Mouse (Mus musculus): ENCODE measurements at regions not wholly inside any gene's neighbourhood (a gene's known extent, or its start where the extent isn't known, plus 50 kb on each side); places are given as distances from the start of the nearest gene placed in this dataset.

DNA sequence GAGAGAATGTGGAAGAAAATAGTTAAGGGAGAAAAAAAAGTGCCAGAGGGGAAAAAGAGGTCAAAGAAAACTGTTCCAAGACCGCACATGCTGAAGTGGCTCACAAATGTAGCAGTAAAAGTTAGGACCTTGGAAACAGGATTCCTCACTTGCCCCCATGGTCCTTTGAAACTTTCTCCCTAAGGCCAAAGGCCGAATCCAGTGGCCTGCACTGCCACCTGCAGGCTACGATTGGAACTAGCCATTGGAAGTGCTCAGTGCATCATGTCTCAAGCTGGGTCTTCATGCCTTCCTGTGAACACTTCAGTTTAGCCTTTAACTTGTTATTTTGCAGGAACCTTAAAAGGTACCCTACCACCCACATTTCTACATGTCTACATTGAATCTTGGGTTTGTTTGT, 56.3 kb upstream of the Mctp2 start:
- peaks cover 13% of the 10 kb centered on the region for H3K4me1 ChIP-seq
- H3K4me2 ChIP-seq (replicated peaks): no peak overlapping the region
- WGBS: 10% methylated on average over 3 of the region's 3 CpGs
- no peak overlapping the region for H3K4me3 ChIP-seq
- no peak overlapping the region for H3K9ac ChIP-seq
- H3K9me3 ChIP-seq: no peaks in the 10 kb centered on the region
- H3K27ac ChIP-seq: no peak overlapping the region
- H3K27me3 ChIP-seq: no peaks in the 10 kb centered on the region
- ATAC-seq (ENCODE audit: low FRiP score, low read depth): no peak
- no peaks in the 10 kb centered on the region for H3K36me3 ChIP-seq

DNA sequence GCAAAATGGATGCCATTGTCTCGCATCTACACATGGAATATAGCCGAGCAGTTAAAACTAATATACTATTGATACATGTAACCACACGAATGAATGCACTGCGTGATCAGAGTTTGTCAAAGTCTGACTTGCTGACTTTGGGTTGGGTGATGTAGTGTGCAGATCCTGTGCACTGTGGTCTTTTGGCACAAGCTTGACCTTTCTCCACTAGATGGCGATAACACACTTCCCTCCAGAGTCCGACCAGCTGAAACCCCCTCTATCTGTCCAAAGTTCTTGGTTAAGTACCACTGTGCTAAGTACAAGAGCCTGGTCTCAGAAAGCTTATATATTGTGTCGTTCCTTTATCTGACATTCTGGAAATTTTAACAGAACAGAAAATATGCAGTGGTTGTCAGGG, 84.9 kb upstream of the Mctp2 start:
- no peak overlapping the region for H3K27ac ChIP-seq
- H3K36me3 ChIP-seq: no peaks in the 10 kb centered on the region
- 44% methylated on average over 7 of the region's 7 CpGs for WGBS
- no peak overlapping the region for H3K4me2 ChIP-seq (replicated peaks)
- no peak overlapping the region for H3K9ac ChIP-seq
- no peaks in the 10 kb centered on the region for H3K4me1 ChIP-seq
- no peaks in the 10 kb centered on the region for H3K27me3 ChIP-seq
- no peaks in the 10 kb centered on the region for H3K9me3 ChIP-seq
- ATAC-seq (ENCODE audit: low FRiP score, low read depth): peak; percentile 64; the same call in 1 of the 2 replicates
- no peak overlapping the region for H3K4me3 ChIP-seq

DNA sequence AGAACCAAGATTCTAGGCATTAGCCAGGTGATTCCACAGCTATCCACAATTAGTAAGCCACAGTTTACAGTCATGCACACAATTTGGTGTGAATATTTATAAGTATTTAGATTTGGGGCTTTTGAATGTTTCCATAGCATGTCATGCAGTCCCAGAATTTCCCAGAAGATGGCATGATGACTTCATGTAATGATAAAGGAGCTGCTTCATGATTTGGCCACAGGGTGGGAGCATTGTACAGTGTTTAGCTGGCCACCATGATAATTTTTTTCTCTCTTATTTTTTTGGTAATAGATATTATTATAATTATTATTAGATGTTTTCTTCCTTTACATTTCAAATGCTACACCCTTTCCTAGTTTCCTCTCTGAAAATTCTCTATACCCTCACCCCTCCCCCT, 93.6 kb upstream of the Mctp2 start:
- Histone ChIP-seq H3K36me3 (no peaks in the 10 kb centered on the region), H3K9me3 (no peaks in the 10 kb centered on the region), H3K27ac (no peak overlapping the region), H3K27me3 (no peaks in the 10 kb centered on the region), H3K4me3 (no peak overlapping the region), H3K9ac (no peak overlapping the region), H3K4me1 (no peaks in the 10 kb centered on the region), H3K4me2 (replicated peaks) (no peak overlapping the region)
- ATAC-seq (ENCODE audit: low FRiP score, low read depth): no peak

- 61% methylated on average over 3 of the region's 3 CpGs for WGBS
- Histone ChIP-seq H3K9ac (no peak overlapping the region), H3K4me2 (replicated peaks) (no peak overlapping the region), H3K27ac (no peak overlapping the region), H3K4me1 (no peaks in the 10 kb centered on the region), H3K36me3 (no peaks in the 10 kb centered on the region), H3K9me3 (no peaks in the 10 kb centered on the region), H3K27me3 (no peaks in the 10 kb centered on the region; the same call in 1 of the 2 replicates), H3K4me3 (no peak overlapping the region)
- no peak for ATAC-seq (ENCODE audit: low FRiP score, low read depth)
These were observed 99.7 kb upstream of the Mctp2 start for GRCm38 (mm10) chr7:72406131-72406530.

DNA sequence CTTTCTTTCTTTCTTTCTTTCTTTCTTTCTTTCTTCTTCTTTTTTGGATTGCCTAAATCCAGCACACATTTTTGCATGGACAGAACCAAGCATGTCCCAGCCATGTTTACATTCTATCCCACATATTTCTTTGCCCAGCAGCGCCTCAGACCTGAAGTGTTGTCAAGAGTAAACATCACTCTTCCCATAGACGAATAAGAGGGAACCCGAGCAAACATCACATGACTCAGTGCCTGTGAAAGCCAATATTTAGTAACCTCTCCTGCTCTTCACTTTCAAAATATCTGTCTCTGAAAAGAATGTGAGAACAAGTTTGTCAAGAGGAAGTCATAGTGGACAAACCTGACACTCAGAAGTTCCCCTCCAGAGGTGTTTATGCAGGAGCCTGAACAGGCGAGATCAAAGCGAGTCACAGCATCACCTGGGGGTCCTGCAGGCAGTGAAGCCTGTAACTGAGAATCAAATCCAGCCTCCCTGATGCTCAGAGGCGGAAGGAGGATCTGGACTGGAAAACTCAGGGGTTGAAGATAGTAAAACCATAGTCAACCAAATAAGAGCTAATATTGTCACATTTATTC, 102.1 kb upstream of the Mctp2 start:
- Histone ChIP-seq H3K4me3 (no peak overlapping the region), H3K4me2 (replicated peaks) (no peak overlapping the region), H3K27me3 (no peaks in the 10 kb centered on the region; the same call in 1 of the 2 replicates), H3K4me1 (no peaks in the 10 kb centered on the region), H3K36me3 (no peaks in the 10 kb centered on the region), H3K9ac (no peak overlapping the region), H3K27ac (no peak overlapping the region), H3K9me3 (no peaks in the 10 kb centered on the region)
- ATAC-seq (ENCODE audit: low FRiP score, low read depth): no peak
- 64% methylated on average over 6 of the region's 6 CpGs for WGBS

GRCm38 (mm10) chr7:72438552-72438951, 132.1 kb upstream of the Mctp2 start:
- Histone ChIP-seq H3K27me3 (no peaks in the 10 kb centered on the region), H3K4me2 (replicated peaks) (no peak overlapping the region), H3K4me3 (no peak overlapping the region), H3K9ac (no peak overlapping the region), H3K9me3 (no peaks in the 10 kb centered on the region), H3K4me1 (peaks cover 14% of the 10 kb centered on the region), H3K36me3 (no peaks in the 10 kb centered on the region), H3K27ac (no peak overlapping the region; the same call in 1 of the 2 replicates)
- no peak for ATAC-seq (ENCODE audit: low FRiP score, low read depth)
- 31% methylated on average over 2 of the region's 2 CpGs for WGBS

- ATAC-seq (ENCODE audit: low FRiP score, low read depth): 0 out of 2 replicates have a peak, but pooled peaks have one; percentile 51
- H3K36me3 ChIP-seq: no peaks in the 10 kb centered on the region
- H3K4me2 ChIP-seq (replicated peaks): no peak overlapping the region
- no peak overlapping the region for H3K4me3 ChIP-seq
- no peaks in the 10 kb centered on the region for H3K9me3 ChIP-seq
- no peaks in the 10 kb centered on the region for H3K27me3 ChIP-seq
- H3K9ac ChIP-seq: no peak overlapping the region
- peaks cover 14% of the 10 kb centered on the region for H3K4me1 ChIP-seq
- no peak overlapping the region for H3K27ac ChIP-seq
- WGBS: 65% methylated on average over 5 of the region's 5 CpGs
These were observed 135.6 kb upstream of the Mctp2 start for GRCm38 (mm10) chr7:72442001-72442400.

GRCm38 (mm10) chr7:72444016-72444415, 137.6 kb upstream of the Mctp2 start:
- no peak overlapping the region for H3K27ac ChIP-seq
- WGBS: 47% methylated on average over 1 of the region's 1 CpGs
- H3K9me3 ChIP-seq: no peaks in the 10 kb centered on the region
- H3K9ac ChIP-seq: no peak overlapping the region
- no peak overlapping the region for H3K4me3 ChIP-seq
- H3K4me1 ChIP-seq: 0 out of 2 replicates have a peak, but pooled peaks cover under 1% of the 10 kb centered on the region
- H3K27me3 ChIP-seq: no peaks in the 10 kb centered on the region
- ATAC-seq (ENCODE audit: low FRiP score, low read depth): no peak
- no peaks in the 10 kb centered on the region for H3K36me3 ChIP-seq
- no peak overlapping the region for H3K4me2 ChIP-seq (replicated peaks)

DNA sequence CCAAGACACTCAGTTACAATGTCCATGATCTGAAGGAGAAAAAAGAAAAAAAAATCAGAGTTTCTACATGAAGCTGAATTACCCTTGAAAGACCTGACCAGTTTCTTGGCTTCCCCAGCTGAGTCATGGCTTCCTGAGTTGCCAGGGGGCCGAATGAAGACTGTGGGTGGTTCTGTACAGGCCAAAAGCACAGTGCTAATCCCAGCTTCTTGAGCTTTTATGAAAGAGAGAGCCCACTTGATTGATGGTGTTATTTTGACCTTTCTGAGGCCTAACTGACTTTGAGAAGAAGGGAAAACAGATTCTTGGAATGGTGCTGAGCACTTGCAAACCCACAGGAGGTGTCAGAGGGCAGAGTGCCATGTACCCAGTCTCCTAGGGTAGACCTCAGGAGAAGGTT, 138.4 kb upstream of the Mctp2 start:
- no peaks in the 10 kb centered on the region for H3K4me1 ChIP-seq
- no peak overlapping the region for H3K9ac ChIP-seq
- H3K9me3 ChIP-seq: no peaks in the 10 kb centered on the region
- ATAC-seq (ENCODE audit: low FRiP score, low read depth): no peak
- 53% methylated on average over 1 of the region's 1 CpGs for WGBS
- no peak overlapping the region for H3K4me2 ChIP-seq (replicated peaks)
- no peak overlapping the region for H3K27ac ChIP-seq
- no peak overlapping the region for H3K4me3 ChIP-seq
- H3K36me3 ChIP-seq: no peaks in the 10 kb centered on the region
- H3K27me3 ChIP-seq: no peaks in the 10 kb centered on the region

- WGBS: 84% methylated on average over 1 of the region's 1 CpGs
- H3K27me3 ChIP-seq: no peaks in the 10 kb centered on the region
- H3K4me2 ChIP-seq (replicated peaks): no peak overlapping the region
- H3K4me3 ChIP-seq: no peak overlapping the region
- no peak for ATAC-seq (ENCODE audit: low FRiP score, low read depth)
- H3K36me3 ChIP-seq: no peaks in the 10 kb centered on the region
- no peak overlapping the region for H3K27ac ChIP-seq
- no peaks in the 10 kb centered on the region for H3K4me1 ChIP-seq
- H3K9me3 ChIP-seq: no peaks in the 10 kb centered on the region
- H3K9ac ChIP-seq: no peak overlapping the region
These were observed 140.5 kb upstream of the Mctp2 start for GRCm38 (mm10) chr7:72446911-72447310.

- WGBS: 40% methylated on average over 4 of the region's 4 CpGs
- H3K4me1 ChIP-seq: no peaks in the 10 kb centered on the region
- H3K4me2 ChIP-seq (replicated peaks): no peak overlapping the region
- H3K27ac ChIP-seq: no peak overlapping the region
- no peaks in the 10 kb centered on the region for H3K9me3 ChIP-seq
- no peak overlapping the region for H3K9ac ChIP-seq
- no peaks in the 10 kb centered on the region for H3K27me3 ChIP-seq
- H3K4me3 ChIP-seq: no peak overlapping the region
- H3K36me3 ChIP-seq: no peaks in the 10 kb centered on the region
- ATAC-seq (ENCODE audit: low FRiP score, low read depth): no peak
These were observed 156.6 kb upstream of the Mctp2 start for GRCm38 (mm10) chr7:72462978-72463377.

GRCm38 (mm10) chr7:72464658-72465057, 158.2 kb upstream of the Mctp2 start:
- WGBS: 52% methylated on average over 1 of the region's 1 CpGs
- Histone ChIP-seq H3K9me3 (no peaks in the 10 kb centered on the region), H3K4me1 (no peaks in the 10 kb centered on the region), H3K9ac (no peak overlapping the region), H3K27me3 (no peaks in the 10 kb centered on the region), H3K27ac (no peak overlapping the region), H3K4me3 (no peak overlapping the region), H3K36me3 (no peaks in the 10 kb centered on the region), H3K4me2 (replicated peaks) (no peak overlapping the region)
- no peak for ATAC-seq (ENCODE audit: low FRiP score, low read depth)

- no peaks in the 10 kb centered on the region for H3K36me3 ChIP-seq
- no peak overlapping the region for H3K27ac ChIP-seq
- 25% methylated on average over 2 of the region's 2 CpGs for WGBS
- H3K9me3 ChIP-seq: no peaks in the 10 kb centered on the region
- H3K27me3 ChIP-seq: no peaks in the 10 kb centered on the region
- no peak overlapping the region for H3K4me3 ChIP-seq
- no peak overlapping the region for H3K9ac ChIP-seq
- ATAC-seq (ENCODE audit: low FRiP score, low read depth): no peak
- no peak overlapping the region for H3K4me2 ChIP-seq (replicated peaks)
- peaks cover 4% of the 10 kb centered on the region for H3K4me1 ChIP-seq
These were observed 163.3 kb upstream of the Mctp2 start for GRCm38 (mm10) chr7:72469691-72470090.
